ENCODE assay signal across 25 mouse cellular contexts in genomic region chr11:21694087-21694486, GRCm38 (mm10).
DNase-seq lines count a peak whose midpoint lies in the region; ATAC-seq and TF ChIP-seq lines count a peak whose summit lies in the region.
"Had no signal": no experiment of that assay in that cellular context is flagged by ENCODE, and none has a peak within 500 bp of the region (broad histone marks: within the 10 kb centered on the region; RNA-seq: fewer than 3 reads in every experiment).

No protein-coding gene starts in this region.

- H3K4me3 ChIP-seq in forebrain, embryonic 14.5 days (ENCODE audit: low read depth, low read length): no peak overlapping the region
- no peak overlapping the region for H3K4me3 ChIP-seq in forebrain, embryonic 15.5 days
- no peak overlapping the region for H3K4me3 ChIP-seq in midbrain, embryonic 12.5 days
- H3K4me3 ChIP-seq in midbrain, postnatal 0 days (ENCODE audit: low read depth, low read length): no peak overlapping the region
- no peak overlapping the region for H3K4me3 ChIP-seq in midbrain, embryonic 13.5 days (replicated peaks)
- no peak overlapping the region for H3K4me3 ChIP-seq in midbrain, embryonic 15.5 days
- H3K4me3 ChIP-seq: embryonic facial prominence, embryonic 10.5 days; embryonic facial prominence, embryonic 13.5 days; erythroblast, embryonic 14.5 days; heart, embryonic 10.5 days; heart, embryonic 13.5 days; hindbrain, embryonic 15.5 days had no signal

- no peak overlapping the region for H3K27ac ChIP-seq in forebrain, embryonic 14.5 days (ENCODE audit: low read depth, low read length)
- no peak overlapping the region for H3K27ac ChIP-seq in forebrain, embryonic 15.5 days (replicated peaks)
- H3K27ac ChIP-seq in midbrain, embryonic 12.5 days (replicated peaks): no peak overlapping the region
- no peak overlapping the region for H3K27ac ChIP-seq in midbrain, postnatal 0 days (ENCODE audit: low read depth, low read length)
- H3K27ac ChIP-seq in midbrain, embryonic 13.5 days: no peak overlapping the region
- H3K27ac ChIP-seq in midbrain, embryonic 15.5 days: no peak overlapping the region
- H3K27ac ChIP-seq: embryonic facial prominence, embryonic 10.5 days; embryonic facial prominence, embryonic 13.5 days; heart, embryonic 10.5 days; heart, embryonic 13.5 days; hindbrain, embryonic 15.5 days had no signal

- H3K9me3 ChIP-seq in forebrain, embryonic 14.5 days (replicated peaks; ENCODE audit: control insufficient read depth, low read length): no peaks in the 10 kb centered on the region
- H3K9me3 ChIP-seq in forebrain, embryonic 15.5 days: no peaks in the 10 kb centered on the region
- H3K9me3 ChIP-seq in midbrain, embryonic 12.5 days: no peaks in the 10 kb centered on the region
- H3K9me3 ChIP-seq in midbrain, postnatal 0 days (ENCODE audit: low read length): no peaks in the 10 kb centered on the region
- H3K9me3 ChIP-seq in midbrain, embryonic 13.5 days: no peaks in the 10 kb centered on the region
- no peaks in the 10 kb centered on the region for H3K9me3 ChIP-seq in midbrain, embryonic 15.5 days
- H3K9me3 ChIP-seq: embryonic facial prominence, embryonic 10.5 days; embryonic facial prominence, embryonic 13.5 days; heart, embryonic 10.5 days; heart, embryonic 13.5 days; hindbrain, embryonic 15.5 days had no signal

- ATAC-seq in forebrain, embryonic 14.5 days: no peak
- ATAC-seq in forebrain, embryonic 15.5 days (replicated peaks): no peak
- peak; percentile 71 for ATAC-seq in midbrain, embryonic 12.5 days (ENCODE audit: low FRiP score, low read depth)
- no peak for ATAC-seq in midbrain, postnatal 0 days (ENCODE audit: low FRiP score)
- peak; percentile 79 for ATAC-seq in midbrain, embryonic 13.5 days
- ATAC-seq in midbrain, embryonic 15.5 days (replicated peaks): peak; percentile 80
- ATAC-seq: CD4-positive, CD25-positive, alpha-beta regulatory T cell, adult 4 months had no signal

- no peak for TF ChIP-seq CTCF in midbrain, postnatal 0 days (IDR thresholded peaks at IDR 0.05)

- H3K36me3 ChIP-seq in forebrain, embryonic 14.5 days (ENCODE audit: control insufficient read depth, insufficient read depth, low read length): no peaks in the 10 kb centered on the region
- H3K36me3 ChIP-seq in forebrain, embryonic 15.5 days: no peaks in the 10 kb centered on the region
- H3K36me3 ChIP-seq in midbrain, embryonic 12.5 days: no peaks in the 10 kb centered on the region
- no peaks in the 10 kb centered on the region for H3K36me3 ChIP-seq in midbrain, postnatal 0 days (ENCODE audit: insufficient read depth, low read length)
- no peaks in the 10 kb centered on the region for H3K36me3 ChIP-seq in midbrain, embryonic 13.5 days
- no peaks in the 10 kb centered on the region for H3K36me3 ChIP-seq in midbrain, embryonic 15.5 days (replicated peaks)
- H3K36me3 ChIP-seq: embryonic facial prominence, embryonic 10.5 days; embryonic facial prominence, embryonic 13.5 days; heart, embryonic 10.5 days; heart, embryonic 13.5 days; hindbrain, embryonic 15.5 days had no signal

- 73% methylated on average over 6 of the region's 6 CpGs for WGBS in forebrain, embryonic 14.5 days
- WGBS in forebrain, embryonic 15.5 days: 62% methylated on average over 6 of the region's 6 CpGs
- 49% methylated on average over 6 of the region's 6 CpGs for WGBS in midbrain, embryonic 12.5 days
- WGBS in midbrain, postnatal 0 days: 38% methylated on average over 6 of the region's 6 CpGs
- WGBS in midbrain, embryonic 13.5 days: 41% methylated on average over 6 of the region's 6 CpGs
- 40% methylated on average over 6 of the region's 6 CpGs for WGBS in midbrain, embryonic 15.5 days

- no peak overlapping the region for H3K4me2 ChIP-seq in forebrain, embryonic 14.5 days (ENCODE audit: low read length)
- no peak overlapping the region for H3K4me2 ChIP-seq in forebrain, embryonic 15.5 days (replicated peaks)
- no peak overlapping the region for H3K4me2 ChIP-seq in midbrain, embryonic 12.5 days (replicated peaks)
- no peak overlapping the region for H3K4me2 ChIP-seq in midbrain, postnatal 0 days (ENCODE audit: low read depth, low read length, poor library complexity, severe bottlenecking)
- H3K4me2 ChIP-seq in midbrain, embryonic 13.5 days (replicated peaks): no peak overlapping the region
- H3K4me2 ChIP-seq in midbrain, embryonic 15.5 days: no peak overlapping the region
- H3K4me2 ChIP-seq: embryonic facial prominence, embryonic 13.5 days; heart, embryonic 13.5 days; hindbrain, embryonic 15.5 days had no signal

- no peaks in the 10 kb centered on the region for H3K27me3 ChIP-seq in forebrain, embryonic 14.5 days (replicated peaks; ENCODE audit: control insufficient read depth, insufficient read depth, low read length)
- H3K27me3 ChIP-seq in forebrain, embryonic 15.5 days: no peaks in the 10 kb centered on the region
- no peaks in the 10 kb centered on the region for H3K27me3 ChIP-seq in midbrain, embryonic 12.5 days
- H3K27me3 ChIP-seq in midbrain, postnatal 0 days (ENCODE audit: insufficient read depth, low read length): no peaks in the 10 kb centered on the region
- 0 out of 2 replicates have a peak, but pooled peaks cover 3% of the 10 kb centered on the region for H3K27me3 ChIP-seq in midbrain, embryonic 13.5 days
- H3K27me3 ChIP-seq in midbrain, embryonic 15.5 days (replicated peaks): no peaks in the 10 kb centered on the region
- H3K27me3 ChIP-seq: embryonic facial prominence, embryonic 13.5 days; heart, embryonic 13.5 days; hindbrain, embryonic 15.5 days had no signal

- H3K9ac ChIP-seq in forebrain, embryonic 14.5 days (ENCODE audit: low read length): no peak overlapping the region
- H3K9ac ChIP-seq in forebrain, embryonic 15.5 days (replicated peaks): no peak overlapping the region
- H3K9ac ChIP-seq in midbrain, embryonic 12.5 days (replicated peaks): no peak overlapping the region
- no peak overlapping the region for H3K9ac ChIP-seq in midbrain, postnatal 0 days (replicated peaks; ENCODE audit: low read length, poor library complexity, severe bottlenecking)
- no peak overlapping the region for H3K9ac ChIP-seq in midbrain, embryonic 13.5 days (replicated peaks)
- H3K9ac ChIP-seq in midbrain, embryonic 15.5 days: no peak overlapping the region
- H3K9ac ChIP-seq: embryonic facial prominence, embryonic 13.5 days; heart, embryonic 13.5 days; hindbrain, embryonic 15.5 days had no signal

- H3K4me1 ChIP-seq in forebrain, embryonic 14.5 days (ENCODE audit: control insufficient read depth, insufficient read depth, low read length): no peaks in the 10 kb centered on the region
- H3K4me1 ChIP-seq in forebrain, embryonic 15.5 days: no peaks in the 10 kb centered on the region
- peaks cover 6% of the 10 kb centered on the region; the same call in 1 of the 2 replicates for H3K4me1 ChIP-seq in midbrain, embryonic 12.5 days
- H3K4me1 ChIP-seq in midbrain, postnatal 0 days (ENCODE audit: insufficient read depth, low read length): no peaks in the 10 kb centered on the region
- H3K4me1 ChIP-seq in midbrain, embryonic 13.5 days (replicated peaks): peaks cover 4% of the 10 kb centered on the region
- H3K4me1 ChIP-seq in midbrain, embryonic 15.5 days: 0 out of 2 replicates have a peak, but pooled peaks cover 3% of the 10 kb centered on the region
- H3K4me1 ChIP-seq: embryonic facial prominence, embryonic 10.5 days; embryonic facial prominence, embryonic 13.5 days; heart, embryonic 10.5 days; hindbrain, embryonic 15.5 days had no signal

- peak; percentile 38 for DNase-seq in forebrain, embryonic 14.5 days (ENCODE audit: low spot score)
- DNase-seq in midbrain, postnatal 0 days (ENCODE audit: low spot score): no peak
- no peak for DNase-seq in lung, postnatal 14 days
- DNase-seq in layer of hippocampus, postnatal 10 days (ENCODE audit: low spot score in 2 of 2): no peak
- DNase-seq: adrenal gland, adult 2 months; adrenal gland, postnatal 14 days; cerebellum, adult 11-12 months; cerebellum, adult 8-10 months; cerebellum, postnatal 36 days; embryo, embryonic 11 days; gastrocnemius, postnatal 25 days; heart, adult 18-20 months; heart, postnatal 14 days; heart, postnatal 4 days had no signal

Comparison
In these comparisons a context has a peak if more than half of its experiments do, and no peak if none do; other contexts are left out.
1. ATAC-seq: peak in midbrain, embryonic 12.5 days (single experiment), midbrain, embryonic 13.5 days (single experiment) and midbrain, embryonic 15.5 days (single experiment); none in forebrain, embryonic 14.5 days (single experiment), forebrain, embryonic 15.5 days (single experiment) and midbrain, postnatal 0 days (single experiment).